Mouse (Mus musculus) layer of hippocampus, adult 9-11 months (tissue): ENCODE results near the gene Slc2a5.
A peak's percentile ranks its signal among the peaks of the same experiment; 100 is the strongest.

Experiments used
- DNase-seq: peaks from one replicate; pipeline ENCODE4 v3.0.0; 2022

The Slc2a5 gene

GRCm38 (mm10) chr4:150146286-150146685 is 27.2 kb downstream of the Slc2a5 start:
- no peak for DNase-seq

GRCm38 (mm10) chr4:150151045-150151444 is 32.0 kb downstream of the Slc2a5 start:
- DNase-seq, result no peak

GRCm38 (mm10) chr4:150152483-150152882 is 33.4 kb downstream of the Slc2a5 start:
- DNase-seq, result no peak

GRCm38 (mm10) chr4:150155301-150155700 is 36.2 kb downstream of the Slc2a5 start:
- no peak for DNase-seq

- no peak for DNase-seq
Observed at GRCm38 (mm10) chr4:150155731-150156130, 36.6 kb downstream of the Slc2a5 start.

- DNase-seq, result no peak
Observed at GRCm38 (mm10) chr4:150157348-150157882, 38.3 kb downstream of the Slc2a5 start.

- no peak for DNase-seq
Observed at GRCm38 (mm10) chr4:150159458-150159857, 40.4 kb downstream of the Slc2a5 start.

- DNase-seq, result no peak
Observed at GRCm38 (mm10) chr4:150162561-150163169, 43.6 kb downstream of the Slc2a5 start.

- no peak for DNase-seq
Observed at GRCm38 (mm10) chr4:150164875-150165274, 45.8 kb downstream of the Slc2a5 start.

GRCm38 (mm10) chr4:150168406-150168805 is 49.3 kb downstream of the Slc2a5 start:
- peak; percentile 15 for DNase-seq

- DNase-seq, result no peak
Observed at GRCm38 (mm10) chr4:150172107-150172506, 53.0 kb downstream of the Slc2a5 start.

GRCm38 (mm10) chr4:150173281-150173680 is 54.2 kb downstream of the Slc2a5 start:
- no peak for DNase-seq

- no peak for DNase-seq
Observed at GRCm38 (mm10) chr4:150174027-150174426, 54.9 kb downstream of the Slc2a5 start.

GRCm38 (mm10) chr4:150176535-150176934 is 57.5 kb downstream of the Slc2a5 start:
- no peak for DNase-seq

GRCm38 (mm10) chr4:150177122-150177521 is 58.0 kb downstream of the Slc2a5 start:
- no peak for DNase-seq

GRCm38 (mm10) chr4:150178131-150178530 is 59.0 kb downstream of the Slc2a5 start:
- no peak for DNase-seq

GRCm38 (mm10) chr4:150181304-150181703 is 62.2 kb downstream of the Slc2a5 start:
- DNase-seq, result no peak

- DNase-seq, result no peak
Observed at GRCm38 (mm10) chr4:150188236-150188635, 69.2 kb downstream of the Slc2a5 start.

- DNase-seq, result no peak
Observed at GRCm38 (mm10) chr4:150192199-150192598, 73.1 kb downstream of the Slc2a5 start.
